Mouse (Mus musculus) E14TG2a.4 (cell line): Measurements from ENCODE around the gene Ccdc152.

Source experiments
- CTCF ChIP-seq: conservative IDR thresholded peaks from 2 replicates; pipeline ENCODE4 v1.5.1; 2014; ENCODE audit warnings: low read length
- NANOG ChIP-seq: IDR thresholded peaks from 2 replicates; pipeline ENCODE4 v1.6.1; 2014; ENCODE audit warnings: borderline replicate concordance, low read length, mixed read lengths
- POU5F1 ChIP-seq: IDR thresholded peaks from 2 replicates; pipeline ENCODE4 v1.6.1; 2014; ENCODE audit warnings: low read length, borderline replicate concordance

- TF ChIP-seq CTCF: no peak
- TF ChIP-seq POU5F1: no peak
- TF ChIP-seq NANOG: no peak
Measured at GRCm38 (mm10) chr15:3316617-3317016, 13.3 kb upstream of the Ccdc152 start.
